Mouse (Mus musculus): ENCODE data around the gene Rassf2. TPM values are rescaled to one million over a fixed set of nuclear protein-coding genes. Genes with fewer than 3 reads are reported as not detected.

Gene Rassf2
- polyA plus RNA-seq, 1 experiment from 2014 or later = 15.8 TPM

DNA sequence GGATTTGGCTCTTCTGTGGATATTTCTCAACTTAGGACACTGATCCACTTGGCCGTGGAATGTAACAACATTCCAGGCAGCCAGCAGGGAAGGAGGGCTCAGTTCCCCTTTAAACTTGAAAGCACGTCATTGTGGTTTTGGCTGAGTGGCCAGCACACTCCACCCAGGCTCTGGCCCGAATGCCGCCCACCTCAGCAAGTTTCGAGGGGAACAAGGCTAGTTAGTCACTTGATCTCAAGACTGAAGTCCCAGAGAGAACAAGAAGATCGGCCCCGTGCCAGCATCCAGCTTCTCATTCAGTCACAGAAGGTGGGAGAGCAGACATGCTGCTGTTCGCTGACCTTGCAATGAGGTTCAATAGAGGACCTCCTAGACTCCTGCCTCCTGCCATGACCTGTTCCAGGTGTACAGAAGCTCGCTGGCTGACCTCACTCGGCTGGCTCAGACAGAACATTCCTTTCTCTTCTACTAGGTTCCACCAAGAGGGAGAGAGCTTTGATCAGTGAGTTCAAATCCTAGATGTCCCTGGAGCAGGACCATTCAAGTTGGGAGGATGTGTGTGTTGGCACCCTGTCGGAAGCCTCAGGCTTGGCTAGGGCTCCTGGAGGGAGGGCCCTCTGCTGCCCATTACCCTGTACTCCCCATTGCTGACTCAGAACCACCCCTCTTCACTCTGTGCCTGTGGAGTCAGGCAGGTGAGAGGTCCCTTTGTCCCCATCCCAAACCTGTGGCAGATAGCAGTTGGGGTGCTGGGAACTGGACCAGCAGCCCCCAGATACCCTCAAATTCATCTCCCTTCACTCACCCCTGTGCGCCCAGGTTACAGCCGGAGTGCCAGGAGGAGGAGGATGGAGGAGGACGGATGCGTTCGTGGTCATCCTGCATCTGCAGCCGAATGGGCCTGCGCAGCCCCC lies 23.2 kb downstream of the Rassf2 start:
- TF ChIP-seq CTCF (IDR thresholded peaks at IDR 0.05; ENCODE audit: low read depth) = no peak
- Histone ChIP-seq H3K9ac (no peak overlapping the region), H3K27me3 (ENCODE audit: insufficient read depth, low read length) (no peaks in the 10 kb centered on the region), H3K36me3 (ENCODE audit: insufficient read depth) (no peaks in the 10 kb centered on the region), H3K4me1 (ENCODE audit: insufficient read depth) (no peaks in the 10 kb centered on the region; the same call in 1 of the 2 replicates), H3K4me3 (ENCODE audit: low read depth, low read length) (no peak overlapping the region), H3K27ac (ENCODE audit: low read depth) (peak overlapping the region; percentile 61), H3K9me3 (ENCODE audit: low read depth, low read length) (no peaks in the 10 kb centered on the region), H3K4me2 (peak overlapping the region; percentile 5; the same call in 1 of the 2 replicates)
- peak; percentile 82 for ATAC-seq (ENCODE audit: insufficient read depth)
- 65% methylated on average over 18 of the region's 18 CpGs for WGBS
- peak; percentile 73 for DNase-seq

DNA sequence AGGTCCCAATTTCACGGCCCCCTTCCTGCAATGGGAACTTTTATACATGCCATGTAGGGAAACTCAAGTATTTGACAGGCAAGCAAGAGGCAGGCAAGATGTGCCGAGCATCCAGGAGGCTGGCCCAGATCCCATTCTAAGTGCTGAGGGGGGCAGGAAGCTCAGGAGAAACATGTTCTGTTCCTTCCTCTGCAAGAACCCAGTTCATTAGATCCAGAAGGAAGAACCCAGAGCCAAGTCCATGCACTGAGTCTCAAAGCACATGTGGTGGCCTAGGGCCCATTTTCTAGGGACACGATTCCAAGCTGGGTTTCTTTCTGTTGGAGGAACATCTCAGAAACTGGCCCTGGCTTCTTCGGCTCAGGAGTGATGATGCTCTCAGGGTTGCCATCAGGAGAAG lies 24.6 kb downstream of the Rassf2 start:
- DNase-seq = no peak
- H3K4me3 ChIP-seq (ENCODE audit: low read depth, low read length) = no peak overlapping the region
- H3K9me3 ChIP-seq (ENCODE audit: low read depth, low read length) = no peaks in the 10 kb centered on the region
- H3K27ac ChIP-seq (ENCODE audit: low read depth) = no peak overlapping the region
- 76% methylated on average over 4 of the region's 4 CpGs for WGBS
- TF ChIP-seq CTCF (IDR thresholded peaks at IDR 0.05; ENCODE audit: low read depth) = no peak
- no peak overlapping the region for H3K4me2 ChIP-seq
- ATAC-seq (ENCODE audit: insufficient read depth) = no peak
- H3K4me1 ChIP-seq (ENCODE audit: insufficient read depth) = no peaks in the 10 kb centered on the region; the same call in 1 of the 2 replicates
- no peaks in the 10 kb centered on the region for H3K27me3 ChIP-seq (ENCODE audit: insufficient read depth, low read length)
- H3K36me3 ChIP-seq (ENCODE audit: insufficient read depth) = no peaks in the 10 kb centered on the region
- H3K9ac ChIP-seq = no peak overlapping the region

DNA sequence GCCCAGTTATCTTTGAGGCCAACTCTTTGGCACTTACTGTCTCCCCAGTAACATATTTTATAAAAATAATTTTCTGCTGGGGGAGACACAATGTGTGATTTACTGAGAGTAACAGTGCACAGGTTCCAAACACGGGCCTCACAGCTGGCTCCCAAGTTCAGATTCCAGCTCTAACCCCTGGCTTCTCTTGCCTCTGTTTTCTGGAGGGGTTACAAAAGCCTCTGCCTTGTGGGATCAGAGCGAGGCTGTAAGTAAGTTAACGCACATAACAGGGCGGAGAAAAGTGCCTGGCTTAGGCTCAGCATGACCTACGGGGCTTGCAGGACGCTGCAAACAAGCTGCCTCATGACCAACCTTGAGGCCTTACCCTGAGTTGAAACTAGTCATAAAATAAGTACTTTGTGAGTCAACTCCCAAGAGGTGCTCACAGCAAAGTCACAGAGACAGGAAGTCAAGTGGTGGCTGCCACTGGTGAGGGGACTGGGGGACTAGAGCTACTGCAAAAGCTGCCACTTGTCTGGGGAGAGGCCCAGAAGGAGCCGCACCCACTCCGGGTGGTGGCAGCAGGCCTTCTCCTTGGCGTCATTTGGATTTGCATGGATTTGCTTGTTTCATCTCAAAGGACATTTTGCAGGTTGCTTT lies 25.4 kb downstream of the Rassf2 start:
- no peaks in the 10 kb centered on the region for H3K36me3 ChIP-seq (ENCODE audit: insufficient read depth)
- ATAC-seq (ENCODE audit: insufficient read depth) = no peak
- no peaks in the 10 kb centered on the region; the same call in 1 of the 2 replicates for H3K4me1 ChIP-seq (ENCODE audit: insufficient read depth)
- H3K9ac ChIP-seq = no peak overlapping the region
- no peaks in the 10 kb centered on the region for H3K9me3 ChIP-seq (ENCODE audit: low read depth, low read length)
- no peaks in the 10 kb centered on the region for H3K27me3 ChIP-seq (ENCODE audit: insufficient read depth, low read length)
- H3K4me3 ChIP-seq (ENCODE audit: low read depth, low read length) = no peak overlapping the region
- no peak for TF ChIP-seq CTCF (IDR thresholded peaks at IDR 0.05; ENCODE audit: low read depth)
- no peak for DNase-seq
- H3K4me2 ChIP-seq = no peak overlapping the region
- 67% methylated on average over 9 of the region's 9 CpGs for WGBS
- no peak overlapping the region for H3K27ac ChIP-seq (ENCODE audit: low read depth)

DNA sequence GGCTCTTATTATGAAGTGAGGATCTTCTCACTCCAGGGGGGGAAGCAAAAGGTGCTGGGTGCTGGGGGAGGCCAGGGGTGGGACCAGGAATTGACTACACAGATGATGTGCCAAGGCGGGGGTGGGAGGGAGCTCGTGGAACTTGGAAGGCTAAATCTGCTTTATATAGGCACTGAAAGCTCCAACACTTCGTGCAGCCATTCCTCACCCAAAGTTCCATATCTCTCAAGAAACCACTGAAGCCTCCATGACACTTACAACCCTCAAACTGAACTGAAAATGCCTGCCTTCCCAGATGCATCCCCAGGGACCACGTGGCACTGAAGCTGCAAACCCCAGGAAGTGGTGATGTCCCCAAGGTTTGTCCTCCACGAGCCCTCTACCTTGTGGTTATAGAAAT lies 26.1 kb downstream of the Rassf2 start:
- 70% methylated on average over 5 of the region's 5 CpGs for WGBS
- Histone ChIP-seq H3K9me3 (ENCODE audit: low read depth, low read length) (no peaks in the 10 kb centered on the region), H3K4me1 (ENCODE audit: insufficient read depth) (no peaks in the 10 kb centered on the region; the same call in 1 of the 2 replicates), H3K4me3 (ENCODE audit: low read depth, low read length) (no peak overlapping the region), H3K36me3 (ENCODE audit: insufficient read depth) (no peaks in the 10 kb centered on the region), H3K4me2 (no peak overlapping the region), H3K27ac (ENCODE audit: low read depth) (no peak overlapping the region), H3K9ac (no peak overlapping the region), H3K27me3 (ENCODE audit: insufficient read depth, low read length) (no peaks in the 10 kb centered on the region)
- ATAC-seq (ENCODE audit: insufficient read depth) (no peak), DNase-seq (no peak)
- no peak for TF ChIP-seq CTCF (IDR thresholded peaks at IDR 0.05; ENCODE audit: low read depth)

DNA sequence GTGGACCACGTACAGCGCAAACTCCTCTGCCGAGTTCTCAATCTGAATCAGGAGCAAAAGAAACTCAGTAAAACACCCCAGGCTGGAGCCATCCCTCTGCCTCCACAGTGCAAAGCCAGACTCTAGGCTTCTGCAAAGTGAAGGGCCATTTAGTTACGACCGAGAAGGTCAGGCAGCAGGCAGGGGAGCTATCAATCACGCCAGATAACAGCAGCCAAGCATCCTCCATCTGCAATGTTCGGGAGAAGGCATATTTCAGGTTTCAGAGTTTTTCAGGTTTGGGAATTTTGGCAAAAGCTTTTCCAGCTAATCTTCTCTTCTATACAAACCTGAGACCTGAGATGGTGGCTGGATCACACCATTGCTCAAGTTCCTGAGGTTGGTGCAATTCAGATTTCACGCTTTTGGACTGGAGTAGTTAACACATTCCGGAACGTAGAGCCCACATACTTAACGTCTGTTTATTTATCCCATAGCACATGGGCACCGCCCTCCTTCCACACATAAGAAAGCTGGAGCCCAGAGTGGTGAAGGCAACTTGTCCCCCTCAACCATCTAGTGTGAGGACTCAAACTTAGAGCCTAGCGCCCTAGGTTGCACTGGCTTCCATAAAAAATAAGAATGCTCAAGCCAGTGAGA lies 28.2 kb downstream of the Rassf2 start:
- H3K27me3 ChIP-seq (ENCODE audit: insufficient read depth, low read length) = no peaks in the 10 kb centered on the region
- no peak for TF ChIP-seq CTCF (IDR thresholded peaks at IDR 0.05; ENCODE audit: low read depth)
- WGBS = 38% methylated on average over 13 of the region's 13 CpGs
- no peak overlapping the region for H3K4me2 ChIP-seq
- no peak overlapping the region for H3K4me3 ChIP-seq (ENCODE audit: low read depth, low read length)
- H3K4me1 ChIP-seq (ENCODE audit: insufficient read depth) = no peaks in the 10 kb centered on the region; the same call in 1 of the 2 replicates
- H3K9ac ChIP-seq = no peak overlapping the region
- H3K27ac ChIP-seq (ENCODE audit: low read depth) = no peak overlapping the region
- DNase-seq (no peak), ATAC-seq (ENCODE audit: insufficient read depth) (no peak)
- H3K36me3 ChIP-seq (ENCODE audit: insufficient read depth) = no peaks in the 10 kb centered on the region
- no peaks in the 10 kb centered on the region for H3K9me3 ChIP-seq (ENCODE audit: low read depth, low read length)

DNA sequence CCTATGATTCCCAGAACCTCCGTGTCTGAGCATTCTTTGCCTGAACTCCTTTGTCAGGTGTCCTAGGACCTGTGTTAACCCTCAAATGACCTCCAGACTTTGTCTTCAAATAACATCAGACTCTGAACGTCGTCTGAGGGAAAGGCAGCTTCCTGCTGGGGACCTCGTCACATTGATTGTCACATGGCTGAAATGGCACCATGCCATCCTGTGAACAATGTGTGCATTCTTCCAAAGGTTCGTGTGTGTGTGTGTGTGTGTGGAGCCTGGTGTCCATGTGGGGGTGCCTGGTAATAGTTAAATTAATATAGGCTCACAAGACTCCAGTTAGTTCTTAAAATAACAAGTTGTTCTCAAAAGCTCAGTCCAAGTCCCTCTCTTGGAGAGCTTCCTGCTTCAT lies 32.7 kb downstream of the Rassf2 start:
- no peak for TF ChIP-seq CTCF (IDR thresholded peaks at IDR 0.05; ENCODE audit: low read depth)
- H3K9ac ChIP-seq = no peak overlapping the region

More for the DNA sequence above, 32.7 kb downstream of the Rassf2 start:
- Histone ChIP-seq H3K36me3 (ENCODE audit: insufficient read depth) (0 out of 2 replicates have a peak, but pooled peaks cover 3% of the 10 kb centered on the region), H3K27ac (ENCODE audit: low read depth) (no peak overlapping the region), H3K4me1 (ENCODE audit: insufficient read depth) (no peaks in the 10 kb centered on the region; the same call in 1 of the 2 replicates), H3K27me3 (ENCODE audit: insufficient read depth, low read length) (no peaks in the 10 kb centered on the region), H3K4me3 (ENCODE audit: low read depth, low read length) (no peak overlapping the region), H3K4me2 (no peak overlapping the region), H3K9me3 (ENCODE audit: low read depth, low read length) (no peaks in the 10 kb centered on the region)
- no peak for ATAC-seq (ENCODE audit: insufficient read depth)
- DNase-seq = peak; percentile 62
- WGBS = 40% methylated on average over 5 of the region's 5 CpGs

Data from lung, embryonic 14.5 days (tissue).